Mouse (Mus musculus) A20 (cell line): ENCODE measurements at regions not wholly inside any gene's neighbourhood (a gene's known extent, or its start where the extent isn't known, plus 50 kb on each side); places are given as distances from the start of the nearest gene placed in this dataset.
"Not testable (repeated sequence)": the region's sequence is repeated elsewhere in the genome, so short reads cannot be mapped to it uniquely, and the experiment has no call there.

Source experiments
- DNase-seq: peaks from one replicate; pipeline ENCODE4 v3.0.0-alpha.2; 2011; ENCODE audit warnings: low read depth, low spot score

- DNase-seq, result no peak
These were observed 447.5 kb downstream of the Kcnt2 start for GRCm38 (mm10) chr1:140693482-140693881.

- DNase-seq, result no peak
These were observed 484.2 kb downstream of the Kcnt2 start for GRCm38 (mm10) chr1:140730189-140730588.

GRCm38 (mm10) chr1:140739001-140739728 is 493.2 kb downstream of the Kcnt2 start:
- DNase-seq, result peak; percentile 69

- DNase-seq, result peak; percentile 68
These were observed 494.1 kb downstream of the Kcnt2 start for GRCm38 (mm10) chr1:140740081-140740480.

- peak; percentile 47 for DNase-seq
These were observed 502.1 kb downstream of the Kcnt2 start for GRCm38 (mm10) chr1:140748011-140748410.

GRCm38 (mm10) chr1:140765906-140766305 is 519.9 kb downstream of the Kcnt2 start:
- no peak for DNase-seq

GRCm38 (mm10) chr1:140773769-140774168 is 527.8 kb downstream of the Kcnt2 start:
- not testable (repeated sequence) for DNase-seq

- DNase-seq, result no peak
These were observed 564.2 kb downstream of the Kcnt2 start for GRCm38 (mm10) chr1:140810170-140810569.

- no peak for DNase-seq
These were observed 592.8 kb downstream of the Kcnt2 start for GRCm38 (mm10) chr1:140838766-140839165.

- DNase-seq, result no peak
These were observed 594.6 kb downstream of the Kcnt2 start for GRCm38 (mm10) chr1:140840579-140840978.

- not testable (repeated sequence) for DNase-seq
These were observed 602.1 kb downstream of the Kcnt2 start for GRCm38 (mm10) chr1:140848053-140848452.

GRCm38 (mm10) chr1:140851568-140851967 is 605.6 kb downstream of the Kcnt2 start:
- DNase-seq, result peak; percentile 20
